Mouse (Mus musculus) heart, adult 9 months (tissue): Measurements from ENCODE around the gene Snupn.

Source experiments
- DNase-seq, 2 experiments: peaks; one replicate each; pipeline ENCODE4 v3.0.0; 2022; ENCODE audit warnings: low spot score in 2 of 2

Snupn gene

DNA sequence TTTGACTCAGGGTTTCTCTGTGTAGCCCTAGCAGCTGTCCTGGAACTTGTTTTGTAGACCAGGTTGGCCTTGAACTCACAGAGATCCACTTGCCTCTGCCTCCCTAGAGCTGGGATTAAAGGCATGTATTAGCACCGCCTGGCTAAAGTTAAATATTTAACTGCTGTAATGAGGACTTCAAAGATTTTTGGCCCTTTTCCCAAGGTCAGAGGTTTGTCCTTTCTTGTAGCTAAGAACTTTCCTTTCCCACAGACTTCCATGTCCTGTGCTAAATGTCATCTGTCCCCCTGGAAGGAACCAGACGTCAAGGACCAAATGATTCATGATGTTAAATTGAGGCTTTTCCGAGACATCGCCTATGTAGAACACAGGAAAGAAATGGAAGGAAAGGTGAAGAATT lies 52.3 kb downstream of the Snupn start:
- peak; percentile 10 to 31 for DNase-seq

DNA sequence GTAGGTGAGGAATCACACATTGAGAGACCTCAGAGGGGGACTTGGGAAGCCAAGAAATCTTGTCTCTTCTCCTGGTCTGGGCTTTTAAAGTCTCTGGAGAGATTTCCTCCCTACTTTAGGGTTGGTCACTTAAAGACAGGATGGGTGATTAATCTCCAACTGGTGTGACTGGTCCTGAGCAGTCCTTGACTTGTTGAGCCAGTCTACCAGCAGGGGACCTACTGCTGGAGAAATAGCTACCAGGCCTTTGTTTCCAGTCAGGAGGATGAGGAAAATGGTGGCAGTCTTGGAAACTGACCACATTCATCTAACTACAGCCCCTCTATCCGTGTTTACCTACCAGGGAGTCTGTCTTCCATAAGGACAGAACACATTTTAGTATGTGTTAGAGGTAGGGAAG lies 61.7 kb downstream of the Snupn start:
- DNase-seq = no peak

DNA sequence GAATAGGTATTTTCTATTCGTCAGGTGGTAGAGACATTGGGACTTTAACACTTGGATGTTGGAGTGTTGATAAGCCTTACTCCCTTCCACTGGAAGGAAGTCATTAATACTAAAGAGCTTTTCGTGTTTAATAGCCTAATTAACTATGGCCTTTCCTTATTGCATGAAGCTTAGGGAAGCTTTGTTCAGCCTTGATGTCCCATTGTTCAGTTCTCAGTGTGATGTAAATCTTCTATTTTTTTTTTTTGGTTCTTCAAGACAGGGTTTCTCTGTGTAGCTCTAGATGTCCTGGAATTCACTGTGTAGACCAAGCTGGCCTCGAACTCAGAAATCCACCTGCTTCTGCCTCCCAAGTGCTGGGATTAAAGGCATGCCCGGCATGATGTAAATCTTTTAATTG lies 62.2 kb downstream of the Snupn start:
- DNase-seq = no peak

DNA sequence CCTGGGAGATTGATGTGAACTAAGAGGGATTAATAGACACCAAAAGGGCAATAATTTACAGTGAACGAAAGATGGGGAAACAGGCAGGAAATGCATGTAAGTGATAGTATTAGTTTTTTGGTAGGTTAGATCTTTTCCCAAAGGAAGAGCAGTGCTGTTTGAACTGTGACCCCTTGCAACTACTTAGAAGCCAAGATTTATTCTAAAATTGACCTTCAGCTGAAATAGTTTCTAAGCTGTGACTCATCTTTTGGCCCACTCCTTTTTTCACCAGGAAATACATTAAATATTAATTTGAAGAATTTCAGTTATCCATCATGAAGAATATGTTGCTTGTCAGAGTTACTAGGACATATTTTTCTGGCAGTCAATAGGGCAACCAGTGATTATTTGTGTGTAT lies 63.1 kb downstream of the Snupn start:
- DNase-seq = no peak

- DNase-seq = peak; percentile 60 to 72
Measured at GRCm38 (mm10) chr9:57014766-57015165, 64.1 kb downstream of the Snupn start.

DNA sequence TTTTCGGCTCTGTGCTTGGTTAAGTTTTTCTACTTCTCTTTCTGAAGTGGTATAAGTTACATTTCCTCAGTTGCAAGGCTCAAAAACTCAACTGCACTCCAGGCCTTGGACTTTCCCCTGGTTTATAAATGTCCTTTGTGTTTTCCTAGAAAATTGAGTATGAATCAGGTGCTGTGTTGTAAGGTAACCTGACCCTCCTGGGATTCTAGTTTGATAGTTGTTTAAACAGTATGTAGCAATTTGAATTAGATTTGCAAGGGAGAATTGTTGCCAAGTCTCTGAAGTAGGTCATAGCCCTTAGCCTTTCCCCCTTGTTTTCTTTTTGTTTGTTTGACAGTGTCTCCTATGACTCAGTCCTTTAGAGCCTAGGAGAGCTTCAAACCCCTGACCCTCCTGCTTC lies 67.0 kb downstream of the Snupn start:
- DNase-seq = no peak

GRCm38 (mm10) chr9:57031756-57032155 lies 81.1 kb downstream of the Snupn start:
- no peak for DNase-seq
